Mouse (Mus musculus) embryonic facial prominence, embryonic 15.5 days (tissue): ENCODE measurements around the gene Fam126a. TPM values are rescaled to one million over a fixed set of nuclear protein-coding genes. Genes with fewer than 3 reads are reported as not detected.
"Not testable (repeated sequence)": the region's sequence is repeated elsewhere in the genome, so short reads cannot be mapped to it uniquely, and the experiment has no call there.

Experiments
- ATAC-seq: fragments of 200-750 bp; cut with Nextera tagmentation; 2 replicates; pipeline ENCODE4 v1.8.0; 2017; ENCODE audit warnings: low read depth, moderate TSS enrichment; ENCODE audit not compliant: insufficient number of reproducible peaks, low FRiP score, low TSS enrichment
- H3K27ac ChIP-seq: fragments of 300-500 bp; sonication (generic); replicated peaks from 2 replicates; pipeline ENCODE4 v1.5.1; 2015; ENCODE audit warnings: mild to moderate bottlenecking, inconsistent platforms
- H3K27me3 ChIP-seq: fragments of 300-500 bp; sonication (generic); 2 replicates; pipeline ENCODE4 v1.6.1; 2015; ENCODE audit warnings: inconsistent platforms
- H3K36me3 ChIP-seq: fragments of 300-500 bp; sonication (generic); 2 replicates; pipeline ENCODE4 v1.6.1; 2015; ENCODE audit warnings: mild to moderate bottlenecking, inconsistent platforms
- H3K4me1 ChIP-seq: fragments of 300-500 bp; sonication (generic); 2 replicates; pipeline ENCODE4 v1.6.1; 2015; ENCODE audit warnings: inconsistent platforms
- H3K4me2 ChIP-seq: fragments of 300-500 bp; sonication (generic); replicated peaks from 2 replicates; pipeline ENCODE4 v1.6.1; 2015; ENCODE audit warnings: mild to moderate bottlenecking, inconsistent platforms
- H3K4me3 ChIP-seq: fragments of 300-500 bp; sonication (generic); replicated peaks from 2 replicates; pipeline ENCODE4 v1.5.1; 2015; ENCODE audit warnings: mild to moderate bottlenecking, inconsistent platforms
- H3K9ac ChIP-seq: fragments of 300-500 bp; sonication (generic); 2 replicates; pipeline ENCODE4 v1.6.1; 2015; ENCODE audit warnings: inconsistent platforms
- H3K9me3 ChIP-seq: fragments of 300-500 bp; sonication (generic); replicated peaks from 2 replicates; pipeline ENCODE4 v1.6.1; 2016; ENCODE audit warnings: inconsistent platforms
- WGBS: fragments of 180-500 bp; shearing (Covaris S2); methylation state at CpG from one replicate; pipeline ENCODE4 v1.1.7; 2015; 5-methylcytosine and 5-hydroxymethylcytosine counted together
- polyA plus RNA-seq: library from polyadenylated mRNA; unstranded; fragments of >200 nt; fragmentation: Nextera tagmentation; extraction: Ambion mirVana; gene quantifications from 2 replicates; pipeline ENCODE4 v1.2.1, GENCODE M21; 2015

The Fam126a gene
- polyA plus RNA-seq, 1 experiment from 2014 or later = 25.4 TPM

DNA sequence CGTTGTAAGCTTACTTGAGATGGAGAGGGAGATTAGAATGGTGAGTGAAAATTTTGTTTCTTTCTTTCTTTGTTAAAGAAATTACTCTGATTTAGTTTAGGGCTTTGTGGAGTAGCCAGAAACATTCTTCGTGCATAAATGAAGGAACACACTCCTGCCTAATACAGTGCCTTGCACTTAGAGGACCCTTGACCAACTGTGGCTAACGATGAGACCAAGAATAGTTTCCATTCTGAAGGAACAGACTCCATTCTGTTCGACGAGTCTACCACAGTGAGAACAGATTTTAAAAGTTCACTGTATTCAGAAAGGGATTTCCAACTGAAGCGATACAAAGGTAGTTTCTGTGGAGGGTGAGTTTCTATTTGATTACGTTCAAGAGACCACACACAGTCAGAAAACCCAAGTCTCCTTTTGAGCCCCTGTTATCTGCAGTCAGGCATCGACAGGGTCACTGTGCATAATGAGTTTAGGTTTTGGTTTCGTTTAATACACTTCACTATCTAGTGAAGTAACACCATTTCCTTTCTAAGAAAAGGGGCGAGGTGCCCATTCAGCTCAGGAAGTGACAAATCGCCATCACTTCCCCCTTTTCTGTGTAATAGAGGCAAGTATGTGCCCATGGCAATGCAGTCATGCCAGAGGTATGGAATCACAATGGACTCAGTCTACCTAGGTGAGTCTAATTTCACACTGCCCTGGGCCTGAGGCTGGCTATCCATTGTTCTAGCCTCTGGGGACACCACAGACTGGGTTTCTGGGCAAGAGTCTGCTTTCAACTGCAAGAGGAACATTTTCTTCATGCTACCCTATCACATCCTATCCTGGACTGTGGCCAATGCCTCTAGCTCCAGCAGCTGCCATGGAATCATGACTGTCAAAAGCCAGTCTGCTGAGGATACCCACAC lies 136.4 kb downstream of the Fam126a start:
- 77% methylated on average over 11 of the region's 11 CpGs for WGBS
- H3K27me3 ChIP-seq = no peaks in the 10 kb centered on the region; the same call in 1 of the 2 replicates
- H3K9ac ChIP-seq = no peak overlapping the region
- no peak overlapping the region for H3K4me2 ChIP-seq
- no peak overlapping the region for H3K4me3 ChIP-seq
- no peaks in the 10 kb centered on the region for H3K9me3 ChIP-seq
- no peak overlapping the region for H3K27ac ChIP-seq
- H3K4me1 ChIP-seq = no peaks in the 10 kb centered on the region
- ATAC-seq = no peak
- H3K36me3 ChIP-seq = no peaks in the 10 kb centered on the region

DNA sequence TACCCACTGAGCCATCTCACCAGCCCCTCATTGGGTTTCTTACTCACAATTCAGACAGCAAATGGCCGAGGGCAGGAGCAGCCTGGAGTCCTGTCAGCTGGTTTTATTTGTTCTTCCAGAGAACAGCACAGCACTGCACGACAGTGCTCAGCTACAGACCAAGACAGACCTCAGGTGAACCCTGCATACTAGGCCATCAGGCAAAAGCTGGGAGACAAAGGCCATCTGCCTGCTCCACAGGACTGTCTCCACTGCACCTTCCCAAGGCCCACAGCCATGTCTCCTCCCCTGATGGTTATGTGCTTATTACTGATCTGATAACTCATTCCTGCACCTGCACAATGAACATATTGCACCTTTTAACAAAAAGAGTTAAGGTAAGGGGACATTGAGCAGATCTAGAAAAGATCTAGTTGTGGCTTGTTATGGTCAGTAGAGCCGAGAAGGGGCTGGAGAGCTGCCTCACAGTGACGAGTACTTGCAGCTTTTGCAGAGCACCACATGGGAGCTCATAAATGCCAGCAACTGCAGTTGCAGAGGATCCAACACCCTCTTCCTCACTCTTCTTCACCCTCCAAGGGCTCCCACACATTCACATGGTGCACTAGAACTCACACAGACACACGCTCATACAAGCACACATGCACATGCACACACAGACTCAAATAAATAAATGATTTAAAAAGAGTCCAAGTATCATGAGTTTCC lies 137.2 kb downstream of the Fam126a start:
- ATAC-seq = no peak
- Histone ChIP-seq H3K9me3 (no peaks in the 10 kb centered on the region), H3K4me3 (no peak overlapping the region), H3K36me3 (no peaks in the 10 kb centered on the region), H3K9ac (no peak overlapping the region), H3K4me2 (no peak overlapping the region), H3K27me3 (no peaks in the 10 kb centered on the region; the same call in 1 of the 2 replicates), H3K4me1 (no peaks in the 10 kb centered on the region), H3K27ac (no peak overlapping the region)
- WGBS = 71% methylated on average over 5 of the region's 5 CpGs

DNA sequence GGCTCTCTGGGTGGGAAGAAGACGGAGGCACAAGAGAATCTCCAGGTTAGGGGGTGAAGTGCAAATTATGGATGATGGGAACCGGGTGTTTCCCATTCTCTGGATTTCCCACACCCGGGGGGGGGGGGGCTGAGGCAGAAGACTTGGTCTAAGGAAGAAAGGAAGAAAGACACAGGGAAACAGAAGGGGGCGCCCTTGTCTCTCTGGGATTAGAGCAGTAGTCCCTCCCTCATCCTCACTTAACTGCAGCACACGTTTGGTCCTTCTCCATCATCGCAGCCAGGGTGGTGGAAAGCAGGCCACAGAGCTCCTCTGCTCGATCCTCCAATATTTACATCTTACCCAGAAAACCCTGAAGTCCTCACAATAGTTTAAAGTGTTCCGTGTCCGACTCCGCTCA lies 139.8 kb downstream of the Fam126a start:
- no peak for ATAC-seq

DNA sequence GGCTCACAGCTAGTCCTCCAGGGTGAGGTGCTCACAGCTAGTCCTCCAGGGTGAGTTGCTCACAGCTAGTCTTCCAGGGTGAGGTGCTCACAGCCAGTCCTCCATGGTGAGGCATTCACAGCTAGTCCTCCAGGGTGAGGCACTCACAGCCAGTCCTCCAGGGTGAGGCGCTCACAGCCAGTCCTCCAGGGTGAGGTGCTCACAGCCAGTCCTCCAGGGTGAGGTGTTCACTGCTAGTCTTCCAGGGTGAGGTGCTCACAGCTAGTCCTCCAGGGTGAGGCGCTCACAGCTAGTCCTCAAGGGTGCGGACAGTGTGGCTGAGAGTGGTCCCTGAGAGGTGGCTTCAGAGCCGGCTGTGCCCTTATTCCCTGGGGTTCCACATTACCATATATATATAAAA lies 141.0 kb downstream of the Fam126a start:
- Histone ChIP-seq H3K9ac (no peak overlapping the region), H3K4me3 (no peak overlapping the region), H3K9me3 (no peaks in the 10 kb centered on the region), H3K4me1 (no peaks in the 10 kb centered on the region), H3K27me3 (no peaks in the 10 kb centered on the region; the same call in 1 of the 2 replicates), H3K27ac (no peak overlapping the region), H3K36me3 (no peaks in the 10 kb centered on the region), H3K4me2 (no peak overlapping the region)
- ATAC-seq = no peak
- 65% methylated on average over 4 of the region's 4 CpGs for WGBS

More for the DNA sequence above, 139.8 kb downstream of the Fam126a start:
- 41% methylated on average over 10 of the region's 10 CpGs for WGBS
- H3K27me3 ChIP-seq = no peaks in the 10 kb centered on the region; the same call in 1 of the 2 replicates
- no peak overlapping the region for H3K4me3 ChIP-seq
- H3K9me3 ChIP-seq = no peaks in the 10 kb centered on the region
- no peak overlapping the region for H3K27ac ChIP-seq
- H3K4me2 ChIP-seq = no peak overlapping the region
- no peak overlapping the region for H3K9ac ChIP-seq
- no peaks in the 10 kb centered on the region for H3K36me3 ChIP-seq
- H3K4me1 ChIP-seq = no peaks in the 10 kb centered on the region

DNA sequence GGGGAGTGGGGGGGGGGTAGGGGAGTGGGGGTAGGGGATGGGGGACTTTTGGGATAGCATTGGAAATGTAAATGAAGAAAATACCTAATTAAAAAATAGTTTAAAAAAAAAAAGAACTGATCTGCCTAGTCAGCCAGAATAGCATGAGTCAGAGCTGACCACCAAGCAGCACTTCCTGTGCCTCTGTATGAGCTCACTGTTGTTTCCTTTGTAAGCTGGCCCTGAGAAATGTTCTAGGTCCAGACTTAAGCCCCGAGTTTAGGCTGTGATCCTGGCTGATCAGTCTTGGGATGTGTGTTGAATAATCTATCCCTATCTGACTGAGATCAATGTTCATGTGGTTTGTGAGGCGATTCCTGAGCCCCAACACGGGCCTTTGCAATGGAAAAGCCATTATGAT lies 143.4 kb downstream of the Fam126a start:
- no peak overlapping the region for H3K4me3 ChIP-seq
- WGBS = 73% methylated on average over 3 of the region's 3 CpGs
- no peak overlapping the region for H3K27ac ChIP-seq
- no peaks in the 10 kb centered on the region for H3K9me3 ChIP-seq
- H3K9ac ChIP-seq = no peak overlapping the region
- ATAC-seq = no peak
- no peaks in the 10 kb centered on the region for H3K36me3 ChIP-seq
- no peaks in the 10 kb centered on the region for H3K4me1 ChIP-seq
- no peaks in the 10 kb centered on the region; the same call in 1 of the 2 replicates for H3K27me3 ChIP-seq
- H3K4me2 ChIP-seq = no peak overlapping the region

DNA sequence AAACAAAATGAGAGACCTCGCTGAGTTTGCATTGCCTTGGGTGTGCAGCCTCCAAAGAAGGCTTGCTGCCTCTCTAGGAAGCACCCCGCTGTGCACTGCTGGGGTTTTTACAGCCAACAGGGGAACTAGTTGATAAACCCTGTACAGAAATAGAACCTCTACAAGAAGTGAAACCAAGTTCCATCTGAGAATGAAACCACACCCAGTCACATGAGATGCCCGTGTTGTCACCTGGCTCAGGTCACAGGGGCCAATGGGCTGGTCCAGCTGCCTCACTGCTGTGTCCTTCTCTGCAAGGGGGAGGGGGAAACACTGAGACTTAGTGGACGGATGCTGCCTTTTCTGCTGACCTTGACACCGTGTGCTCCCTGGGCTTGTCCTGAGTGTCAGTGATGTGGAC lies 156.0 kb downstream of the Fam126a start:
- Histone ChIP-seq H3K9ac (no peak overlapping the region), H3K27me3 (no peaks in the 10 kb centered on the region), H3K4me1 (no peaks in the 10 kb centered on the region), H3K27ac (no peak overlapping the region), H3K4me3 (no peak overlapping the region), H3K36me3 (no peaks in the 10 kb centered on the region), H3K9me3 (no peaks in the 10 kb centered on the region), H3K4me2 (no peak overlapping the region)
- 60% methylated on average over 5 of the region's 5 CpGs for WGBS
- no peak for ATAC-seq

DNA sequence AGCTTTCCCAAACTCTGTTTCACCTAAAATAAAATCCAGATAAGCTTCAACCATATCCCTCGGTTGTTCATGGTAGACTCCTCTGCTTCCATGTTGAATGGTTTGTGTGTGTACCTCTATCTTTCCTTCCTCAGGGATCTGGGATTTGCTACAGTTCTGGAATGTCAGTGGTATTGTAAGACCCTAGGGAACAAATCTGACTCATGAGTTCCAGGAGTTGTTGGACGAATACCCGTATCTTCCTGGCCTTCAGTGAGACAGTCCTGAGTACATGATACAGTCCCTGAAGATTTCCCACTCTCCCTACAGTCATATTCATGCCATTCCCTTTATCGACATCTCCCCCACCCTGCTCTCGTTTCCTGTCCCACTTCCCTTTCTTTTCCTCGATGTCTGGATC lies 157.9 kb downstream of the Fam126a start:
- no peaks in the 10 kb centered on the region for H3K4me1 ChIP-seq
- H3K4me3 ChIP-seq = no peak overlapping the region
- H3K36me3 ChIP-seq = no peaks in the 10 kb centered on the region
- H3K9ac ChIP-seq = no peak overlapping the region
- H3K27me3 ChIP-seq = no peaks in the 10 kb centered on the region
- no peak overlapping the region for H3K27ac ChIP-seq
- H3K9me3 ChIP-seq = no peaks in the 10 kb centered on the region
- no peak for ATAC-seq
- H3K4me2 ChIP-seq = no peak overlapping the region
- WGBS = 69% methylated on average over 6 of the region's 6 CpGs

DNA sequence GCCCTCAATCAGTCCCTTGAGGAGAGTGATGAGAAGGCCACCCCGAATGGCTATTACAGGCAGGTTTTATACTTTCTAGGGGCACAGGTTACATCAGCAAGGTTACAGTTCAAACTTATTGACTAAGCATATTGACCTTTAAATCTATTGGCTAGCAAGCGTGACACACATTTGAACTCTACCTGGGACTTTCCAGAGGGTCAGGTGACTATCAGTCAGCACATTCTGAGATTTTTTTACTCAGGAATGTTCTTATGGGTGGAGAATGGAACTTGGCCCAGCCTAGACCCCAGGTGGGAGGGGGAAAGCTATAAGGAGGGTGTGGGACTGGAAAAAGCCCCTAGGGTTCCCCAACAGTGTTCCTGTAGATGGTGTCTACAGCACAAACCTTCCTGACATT lies 159.2 kb downstream of the Fam126a start:
- not testable (repeated sequence) for H3K36me3 ChIP-seq, H3K4me2 ChIP-seq, H3K27ac ChIP-seq, H3K9me3 ChIP-seq, H3K4me3 ChIP-seq, H3K27me3 ChIP-seq, ATAC-seq, H3K9ac ChIP-seq, H3K4me1 ChIP-seq
- 84% methylated on average over 2 of the region's 2 CpGs for WGBS

DNA sequence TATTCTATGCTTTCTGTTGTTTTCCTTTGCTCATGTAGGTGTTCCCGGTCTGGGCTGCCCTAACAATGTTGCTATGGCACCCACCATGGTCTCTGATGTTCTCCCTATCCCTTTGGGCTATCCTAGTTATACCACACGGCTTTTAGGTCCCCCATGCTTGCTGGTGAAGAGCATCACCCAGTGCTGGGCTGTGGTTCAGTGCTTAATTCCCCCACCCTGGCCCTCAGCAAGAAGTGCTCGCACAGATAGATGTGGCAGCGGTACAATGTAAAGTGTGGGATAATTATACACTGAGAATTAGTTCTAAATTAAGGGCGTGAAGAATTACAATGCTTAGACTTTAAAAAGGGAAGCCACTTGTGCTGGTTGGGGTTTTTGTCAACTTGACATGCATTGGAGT lies 164.5 kb downstream of the Fam126a start:
- H3K9ac ChIP-seq = no peak overlapping the region
- no peak overlapping the region for H3K27ac ChIP-seq
- no peaks in the 10 kb centered on the region for H3K9me3 ChIP-seq
- H3K27me3 ChIP-seq = no peaks in the 10 kb centered on the region
- H3K36me3 ChIP-seq = no peaks in the 10 kb centered on the region
- no peak overlapping the region for H3K4me2 ChIP-seq
- 84% methylated on average over 5 of the region's 5 CpGs for WGBS
- H3K4me1 ChIP-seq = no peaks in the 10 kb centered on the region
- no peak overlapping the region for H3K4me3 ChIP-seq
- no peak for ATAC-seq
